Mouse (Mus musculus): ENCODE measurements around the gene Dpp6.

Gene Dpp6

DNA sequence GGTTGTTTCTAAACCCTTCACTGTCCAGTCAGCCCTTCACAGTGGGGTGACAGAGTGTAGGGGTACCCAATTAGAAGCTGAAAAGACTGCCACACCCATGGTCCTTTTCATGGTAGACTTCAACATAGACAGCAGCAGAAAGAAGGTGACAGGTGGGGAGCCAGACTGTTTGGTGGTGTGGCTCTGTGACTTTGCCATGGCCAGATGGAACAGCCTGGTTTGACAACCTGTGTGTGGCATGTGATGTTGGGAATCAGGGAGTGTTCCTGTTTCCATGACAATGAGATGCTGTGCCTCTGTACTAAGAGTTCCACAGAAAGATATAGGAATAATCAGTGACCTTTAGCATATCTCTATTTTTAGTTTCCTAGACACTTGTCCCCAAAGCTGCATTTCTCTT lies 386.1 kb downstream of the Dpp6 start:
- DNase-seq (ENCODE audit: low spot score), result no peak

DNA sequence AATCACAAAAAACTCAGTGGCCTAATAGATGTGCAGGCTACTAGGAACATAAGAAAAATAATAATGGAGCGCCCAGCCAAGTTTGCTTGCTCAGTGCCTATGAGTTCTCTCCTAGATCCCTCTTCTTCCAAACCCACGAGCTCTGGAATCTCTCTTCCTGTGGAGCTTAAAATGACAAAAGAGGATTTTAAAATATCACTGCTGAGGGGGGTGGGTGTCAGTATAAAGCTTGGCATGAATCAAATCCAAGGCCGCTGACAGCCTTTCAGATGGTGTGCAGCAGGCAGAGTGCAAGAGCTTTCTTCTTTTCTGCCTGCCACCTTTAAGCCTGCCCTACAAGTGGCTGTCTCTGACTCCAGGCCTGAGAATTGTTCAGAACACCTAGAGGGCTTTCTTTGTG lies 387.7 kb downstream of the Dpp6 start:
- no peak for DNase-seq (ENCODE audit: low spot score)

DNA sequence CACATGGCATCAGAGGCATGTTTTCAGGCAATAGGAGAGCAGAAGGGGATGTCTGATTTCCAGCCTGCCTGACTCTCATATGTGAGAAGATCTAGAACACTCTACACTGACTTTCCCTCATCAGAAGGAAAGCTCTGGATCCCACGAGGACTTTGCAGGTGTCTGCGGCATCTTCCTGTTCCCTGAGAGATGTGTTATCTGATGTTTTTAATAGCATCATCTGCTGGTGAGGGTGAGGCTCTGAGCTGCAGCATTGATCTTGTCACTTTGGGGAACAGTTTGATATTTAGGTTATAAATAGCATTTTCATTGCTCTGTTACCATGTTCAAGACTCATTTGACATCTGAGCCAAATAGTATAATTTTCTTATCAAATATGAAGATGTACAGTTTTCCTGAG lies 388.8 kb downstream of the Dpp6 start:
- DNase-seq (ENCODE audit: low spot score), result no peak

DNA sequence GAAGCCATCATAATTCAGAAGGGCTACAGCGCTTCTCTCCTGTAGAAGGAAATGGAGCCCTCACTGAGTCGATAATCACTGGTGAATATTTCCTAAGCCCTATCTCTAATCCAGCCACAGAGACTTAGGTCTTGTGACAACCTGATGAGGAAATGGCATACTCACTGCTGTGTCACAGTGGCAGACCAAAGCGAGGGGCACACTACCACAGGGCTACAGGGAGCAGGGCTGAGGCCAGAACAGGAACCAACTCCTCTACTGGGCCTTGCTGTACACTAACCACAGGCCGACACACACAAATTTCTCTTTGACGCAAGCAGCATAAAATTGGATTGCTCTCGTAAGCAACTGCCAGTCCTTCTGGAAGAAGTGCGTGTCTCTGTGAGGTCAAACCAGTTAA lies 389.2 kb downstream of the Dpp6 start:
- DNase-seq (ENCODE audit: low spot score), result no peak

DNA sequence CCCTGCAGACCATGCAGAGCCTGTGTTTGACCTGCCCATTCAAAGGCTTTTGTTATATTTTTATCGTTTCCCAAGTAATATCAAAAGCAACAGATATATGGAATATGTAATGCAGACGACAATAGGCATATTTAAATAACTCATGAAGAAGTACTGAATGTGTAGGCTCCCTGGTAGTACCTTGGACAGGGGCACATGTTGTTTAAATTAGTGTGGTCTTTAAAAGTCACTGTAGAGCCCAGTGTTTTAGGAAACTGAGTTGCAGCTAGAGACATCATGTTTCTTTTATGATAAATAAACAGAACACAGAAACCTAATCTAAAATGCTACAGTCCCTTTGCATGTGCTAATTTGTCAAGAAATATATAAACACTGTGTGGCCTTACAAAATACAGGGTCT lies 403.1 kb downstream of the Dpp6 start:
- no peak for DNase-seq (ENCODE audit: low spot score)

DNA sequence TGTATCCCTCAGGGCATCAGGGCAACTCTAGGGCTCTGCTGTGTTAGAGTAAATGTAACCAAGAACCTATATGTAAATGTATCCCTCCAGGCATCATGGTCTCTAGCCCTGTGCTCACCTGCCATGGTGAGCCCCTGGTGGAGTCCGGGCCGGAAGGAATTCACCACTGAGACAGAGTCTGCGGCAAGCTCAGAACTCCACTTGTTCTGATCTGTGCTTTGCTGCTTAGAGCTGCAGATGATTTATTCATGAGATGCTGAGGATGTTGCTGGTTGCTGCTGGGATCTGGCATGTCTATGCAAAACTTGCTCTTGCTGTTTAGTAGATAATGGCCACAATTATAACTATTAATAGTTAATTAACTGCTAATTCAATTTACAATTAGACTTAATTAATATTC lies 425.1 kb downstream of the Dpp6 start:
- no peak for DNase-seq (ENCODE audit: low spot score)

DNA sequence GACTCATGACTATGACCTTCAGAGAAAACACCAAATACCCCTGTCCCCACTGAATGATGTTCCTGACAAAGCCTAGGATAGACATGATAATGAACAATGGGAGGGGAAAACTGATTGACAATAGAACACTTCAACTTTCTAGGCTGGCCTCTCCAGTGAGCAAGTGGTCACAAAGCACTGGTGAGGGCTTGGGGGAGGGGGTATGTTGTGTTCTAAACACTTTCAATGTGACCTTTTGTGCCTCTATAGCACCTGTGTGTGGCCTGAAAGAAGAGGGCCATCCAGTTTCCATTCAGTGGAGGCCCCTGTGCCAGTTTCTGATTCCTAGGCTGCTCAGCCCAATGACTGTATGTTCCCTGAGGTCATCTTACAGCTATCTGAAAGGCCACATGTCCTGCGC lies 426.2 kb downstream of the Dpp6 start:
- DNase-seq (ENCODE audit: low spot score), result no peak

DNA sequence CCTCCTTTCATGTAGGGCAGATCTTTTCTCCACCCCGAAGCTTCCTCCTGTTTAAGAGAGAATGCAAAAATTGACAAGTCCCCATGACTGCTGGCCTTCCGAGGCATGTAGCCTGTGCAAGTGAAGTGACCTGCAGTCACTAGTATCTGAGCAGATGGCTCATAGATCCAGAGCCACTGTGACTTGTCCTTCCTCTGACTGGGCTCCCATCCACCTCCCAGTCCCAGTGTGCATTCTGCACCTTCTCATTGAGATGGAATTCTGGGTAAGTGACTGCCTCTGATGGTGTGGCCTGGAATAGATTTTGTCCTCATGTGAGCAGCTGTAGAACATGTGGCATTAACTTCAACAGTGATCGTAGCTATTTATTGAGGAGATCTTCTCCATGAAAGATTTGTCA lies 430.8 kb downstream of the Dpp6 start:
- DNase-seq (ENCODE audit: low spot score), result no peak

DNA sequence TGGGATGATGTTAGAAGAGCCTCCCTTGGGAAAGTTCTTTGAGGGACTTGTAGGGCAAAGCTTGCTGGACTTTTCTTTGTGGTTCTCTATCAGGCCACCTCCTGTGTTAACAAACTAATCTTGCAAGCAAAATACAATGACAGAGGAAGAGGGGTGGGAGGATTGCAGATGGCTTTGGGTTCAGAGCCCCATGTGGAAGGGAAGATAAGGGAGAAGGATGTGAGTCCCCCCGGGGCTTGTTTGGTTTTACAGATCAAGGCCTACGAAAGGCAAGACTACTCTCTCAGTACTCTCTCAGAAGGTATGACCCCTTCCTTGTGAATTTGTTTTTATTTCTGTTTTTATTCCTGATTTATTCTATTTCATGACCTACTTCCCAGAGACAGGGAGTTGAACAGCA lies 431.7 kb downstream of the Dpp6 start:
- no peak for DNase-seq (ENCODE audit: low spot score)

DNA sequence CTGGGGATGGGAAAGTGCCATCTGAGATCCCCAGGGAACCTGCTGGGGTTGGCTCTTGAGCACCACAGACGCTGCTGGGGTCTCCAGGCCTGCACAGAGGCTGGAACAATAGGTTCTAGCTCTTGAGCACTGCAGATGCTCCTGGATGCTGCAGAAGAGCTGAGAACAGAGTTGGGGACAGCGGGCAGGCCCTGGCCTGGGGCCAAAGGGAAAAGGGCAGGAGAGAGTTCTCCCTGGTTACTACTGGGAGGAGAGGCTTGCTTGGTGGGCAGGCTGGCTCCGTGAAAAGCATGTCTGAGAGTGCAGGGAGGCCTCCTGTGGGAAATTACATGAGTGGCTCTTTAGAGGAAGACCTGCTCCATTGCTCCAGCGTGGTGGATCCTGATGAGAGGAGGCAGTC lies 432.9 kb downstream of the Dpp6 start:
- no peak for DNase-seq (ENCODE audit: low spot score)

DNA sequence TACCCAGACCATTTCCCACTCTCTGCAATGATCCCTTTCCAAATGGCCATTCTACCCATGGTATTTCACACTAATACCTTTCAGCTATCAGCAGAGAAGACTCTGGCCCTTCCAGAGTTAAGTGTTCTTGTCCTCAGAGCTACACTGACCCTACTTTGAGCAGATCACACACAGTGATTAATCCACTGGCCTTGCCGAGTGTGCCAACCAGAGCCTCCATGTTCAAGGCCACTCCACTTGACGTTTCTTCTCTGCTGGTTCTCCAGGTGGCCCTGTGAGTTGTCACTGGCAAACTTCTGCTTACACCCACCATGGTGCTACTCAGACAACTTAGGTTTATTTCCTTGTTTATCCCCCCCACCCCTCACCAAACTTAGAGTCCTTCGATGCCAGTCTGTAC lies 433.9 kb downstream of the Dpp6 start:
- no peak for DNase-seq (ENCODE audit: low spot score)

DNA sequence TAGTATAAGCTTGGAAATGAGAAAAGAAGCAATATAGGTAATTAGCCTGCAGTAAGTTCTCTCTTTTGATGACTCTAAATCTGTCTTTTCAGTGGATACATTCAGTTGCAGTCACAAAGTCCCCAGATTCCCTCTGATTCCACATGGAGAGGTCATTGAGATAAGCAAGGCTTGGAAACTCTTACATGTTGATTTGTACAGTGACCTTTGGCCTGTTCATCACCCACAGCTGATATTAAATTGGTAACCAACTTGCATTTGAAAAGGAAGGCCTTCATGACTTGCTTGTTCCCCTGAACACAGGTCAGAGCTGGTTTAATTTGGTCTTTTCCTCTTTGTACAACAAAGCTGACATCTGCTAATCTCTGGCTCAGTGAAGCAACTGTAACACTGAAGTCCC lies 434.4 kb downstream of the Dpp6 start:
- no peak for DNase-seq (ENCODE audit: low spot score)

DNA sequence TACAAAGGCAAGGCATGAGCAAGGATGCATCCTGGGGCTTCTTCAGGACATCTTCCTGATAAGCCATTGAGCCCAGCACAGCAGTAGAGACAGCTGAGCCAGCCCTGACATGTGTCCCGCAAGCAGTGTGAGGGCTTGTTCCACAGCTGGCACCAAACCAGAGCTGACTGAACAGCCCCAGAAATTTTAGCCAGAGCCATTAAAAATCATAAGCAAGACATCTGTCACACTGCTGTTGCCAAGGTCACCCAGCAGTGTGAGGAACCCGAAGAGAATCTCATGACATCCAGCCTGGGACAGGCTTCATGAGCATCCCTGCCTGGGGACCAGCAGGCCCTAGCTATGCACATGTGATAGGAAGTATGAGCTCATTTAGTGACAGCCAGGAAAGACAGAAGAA lies 438.2 kb downstream of the Dpp6 start:
- DNase-seq (ENCODE audit: low spot score), result no peak

DNA sequence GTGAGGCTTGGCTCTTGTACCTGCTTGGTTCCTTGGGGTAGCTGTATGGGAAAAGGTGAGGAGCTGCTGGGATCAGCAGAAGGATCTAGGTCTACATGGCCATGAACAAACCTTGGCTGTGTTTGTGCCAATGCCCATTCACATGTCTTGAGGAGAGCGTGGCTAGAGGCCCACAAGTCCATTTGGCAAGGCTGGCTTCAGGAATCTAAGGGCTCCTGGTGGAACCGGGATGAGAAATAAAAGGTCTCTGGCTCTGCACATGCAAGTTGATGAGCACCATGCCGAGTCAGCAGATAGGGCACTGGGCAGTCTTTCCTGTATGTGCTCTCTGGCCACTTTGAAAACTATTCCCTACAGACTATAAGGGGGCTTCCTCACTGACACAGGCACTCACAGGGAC lies 441.6 kb downstream of the Dpp6 start:
- no peak for DNase-seq (ENCODE audit: low spot score)

DNA sequence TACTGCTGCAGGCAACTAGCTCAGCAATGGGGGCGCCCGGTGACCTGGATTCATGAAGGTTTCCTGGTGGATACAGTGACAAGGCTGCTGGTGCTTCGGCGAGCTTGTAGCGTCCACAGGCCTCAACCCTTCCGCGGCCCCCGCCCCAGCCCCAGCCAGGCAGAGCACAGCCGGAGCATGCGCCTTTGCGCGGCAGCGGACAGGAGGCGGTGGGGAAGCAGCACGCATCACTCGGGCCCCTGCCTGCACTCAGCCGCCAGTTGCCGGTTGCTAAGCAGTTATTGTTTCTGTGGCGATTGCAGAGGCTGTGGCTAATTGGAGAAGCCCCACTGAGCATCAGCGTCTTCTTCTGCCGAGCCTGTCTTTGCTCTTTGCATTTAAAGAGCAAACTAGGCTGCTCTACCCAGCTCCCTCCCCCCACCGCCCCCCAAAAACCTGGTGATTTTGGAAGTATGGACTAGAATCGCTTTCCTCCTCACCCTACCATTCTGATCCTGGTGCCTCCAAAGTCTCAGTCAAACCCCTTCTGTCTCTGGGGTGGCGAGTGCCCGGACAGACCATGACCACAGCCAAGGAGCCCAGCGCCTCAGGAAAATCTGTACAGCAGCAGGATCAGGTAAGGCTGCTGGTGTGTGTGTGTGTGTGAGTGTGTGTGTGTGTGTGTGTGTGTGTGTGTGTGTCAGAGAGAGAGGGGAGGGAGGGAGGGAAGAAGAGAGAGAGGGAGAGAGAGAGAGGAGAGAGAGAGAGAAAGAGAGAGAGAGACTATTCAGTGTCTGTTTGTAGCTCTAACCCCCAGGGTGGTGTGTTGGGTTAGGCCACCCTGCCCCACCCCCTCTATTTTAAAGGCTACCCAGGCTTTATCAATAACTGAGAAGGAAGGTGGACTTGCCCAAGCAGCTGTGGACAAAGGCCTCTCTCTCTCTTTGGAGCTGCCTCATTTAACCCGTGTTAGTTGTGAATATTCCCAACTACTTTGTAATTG lies 445.0 kb downstream of the Dpp6 start:
- DNase-seq (ENCODE audit: low spot score), result peak; percentile 6

DNA sequence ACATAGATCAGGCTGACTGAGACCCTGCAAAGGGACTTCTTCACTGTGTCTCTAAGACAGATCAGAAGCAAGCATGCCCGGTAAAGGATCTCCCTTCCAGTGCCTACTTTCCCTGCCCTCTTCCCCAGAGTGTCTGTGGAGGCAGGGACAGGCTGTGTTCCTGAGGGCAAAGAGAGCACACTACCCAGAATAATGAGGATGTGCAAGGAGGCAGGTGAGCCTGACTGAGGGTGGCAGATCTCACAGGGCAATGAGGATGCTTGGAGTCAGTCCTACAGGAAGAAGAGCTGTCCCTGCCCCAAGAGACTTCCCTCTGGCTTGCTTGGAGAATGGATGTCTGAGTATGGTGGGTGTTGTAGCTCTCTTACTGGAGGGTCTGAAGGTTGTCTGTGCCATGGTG lies 445.7 kb downstream of the Dpp6 start:
- DNase-seq (ENCODE audit: low spot score), result no peak

DNA sequence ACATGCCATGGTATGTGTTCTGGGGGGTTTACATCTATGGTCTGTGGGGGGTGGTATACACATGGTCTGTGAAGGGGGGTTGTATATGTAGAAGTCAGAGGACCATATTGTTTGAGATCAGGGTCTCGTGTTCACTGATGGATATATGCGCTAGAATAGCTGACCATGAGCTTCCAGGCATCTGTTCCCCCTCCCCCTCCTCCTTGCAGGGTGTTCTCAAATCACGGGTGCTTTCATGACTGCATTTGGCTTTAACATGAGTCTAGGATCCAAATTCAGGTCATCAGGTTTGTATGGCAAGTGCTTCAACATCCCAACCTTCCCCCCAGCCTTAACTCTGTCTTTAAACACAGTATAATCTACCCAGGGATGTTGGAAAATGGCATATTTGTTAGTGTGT lies 448.3 kb downstream of the Dpp6 start:
- DNase-seq (ENCODE audit: low spot score), result no peak

DNA sequence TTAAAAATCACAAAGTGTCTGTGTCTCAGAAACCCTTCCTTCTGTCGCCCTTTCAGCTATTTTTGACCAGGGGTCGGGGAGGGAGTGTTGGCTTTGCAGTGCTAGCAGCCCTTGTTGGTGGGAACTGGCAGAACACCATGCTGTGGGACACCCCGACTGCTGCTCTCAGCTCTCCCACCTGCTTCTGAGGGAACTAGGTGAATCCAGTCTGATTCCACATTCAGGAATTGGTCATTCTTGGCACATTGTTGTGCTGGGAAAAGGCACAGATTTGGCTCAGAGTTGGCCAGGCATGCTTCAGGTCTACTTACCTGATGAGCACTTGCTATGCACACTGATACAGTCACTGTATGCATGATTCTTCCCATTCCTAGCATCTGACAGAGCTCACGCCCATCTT lies 454.3 kb downstream of the Dpp6 start:
- DNase-seq (ENCODE audit: low spot score), result no peak

DNA sequence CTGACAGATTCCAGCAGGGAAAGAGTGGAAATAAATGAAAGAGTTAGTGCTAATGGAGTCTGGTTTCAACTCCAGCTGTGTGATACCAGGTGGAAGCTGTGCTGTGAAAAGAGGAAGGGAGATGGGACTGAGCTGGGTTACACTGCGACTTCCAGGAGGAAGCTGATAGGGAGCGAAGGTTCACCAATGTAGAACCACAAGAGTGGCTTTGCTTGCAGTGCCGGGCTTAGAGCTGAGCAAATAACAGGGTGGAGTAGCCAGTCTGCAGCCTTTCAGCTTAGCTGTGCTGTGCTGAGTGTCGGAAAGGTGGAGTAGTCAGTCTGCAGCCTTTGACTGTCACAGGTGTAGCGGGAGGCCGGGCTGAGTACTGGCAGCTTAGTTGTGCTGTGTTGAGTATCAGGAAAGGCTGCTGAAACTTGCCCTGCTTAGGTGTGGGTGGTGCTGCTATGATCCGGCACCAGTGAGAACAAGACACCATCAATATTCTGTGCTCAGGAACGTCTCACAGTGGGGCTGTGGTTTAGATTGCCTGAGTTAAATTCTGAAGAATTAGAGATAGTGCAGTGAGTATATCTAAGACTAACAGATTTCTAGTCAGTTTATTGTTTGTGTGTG lies 457.9 kb downstream of the Dpp6 start:
- DNase-seq (ENCODE audit: low spot score), result no peak

DNA sequence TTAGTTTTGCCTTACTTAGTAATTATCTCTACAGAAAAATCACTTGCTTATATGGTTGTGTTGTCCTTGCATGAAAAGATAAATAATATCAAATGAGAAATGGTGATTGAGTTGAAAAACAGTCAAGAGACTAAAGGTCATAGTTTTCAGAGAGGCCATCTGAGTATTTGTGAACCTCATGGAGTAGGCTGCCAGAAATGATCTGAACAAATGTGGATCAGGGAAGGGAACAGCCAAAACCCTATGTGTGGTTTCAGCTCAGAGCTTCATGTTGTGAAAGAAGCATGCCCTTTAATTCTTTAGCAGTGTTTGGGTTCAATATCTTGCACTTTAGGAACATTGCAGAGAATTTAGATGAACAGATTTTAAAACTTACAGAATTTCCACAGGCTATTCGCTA lies 458.9 kb downstream of the Dpp6 start:
- DNase-seq (ENCODE audit: low spot score), result no peak

DNA sequence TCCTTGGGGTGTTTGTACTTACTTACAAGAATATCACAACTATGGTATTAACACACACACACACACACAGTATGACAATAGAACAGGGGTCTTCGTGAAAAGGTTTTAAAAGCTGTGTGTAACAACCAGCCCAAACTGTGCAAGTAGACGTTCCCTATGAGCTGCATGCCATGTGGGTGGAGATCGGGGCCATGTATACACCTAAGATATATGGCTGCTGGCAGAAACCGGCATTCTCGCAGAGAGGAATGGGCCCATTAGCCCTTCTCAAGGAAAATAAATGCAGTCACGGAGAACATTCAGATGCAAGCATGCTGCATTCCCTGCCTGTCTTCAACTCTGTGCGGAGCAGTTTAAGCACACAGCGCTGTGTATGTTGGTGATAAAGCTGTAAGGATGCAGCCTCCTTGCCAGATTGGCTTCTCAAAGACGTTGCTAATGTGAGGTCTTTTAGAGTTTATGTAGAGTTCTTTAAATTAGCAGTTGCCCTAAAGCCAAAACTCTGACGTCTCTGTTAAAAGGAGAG lies 461.2 kb downstream of the Dpp6 start:
- no peak for DNase-seq (ENCODE audit: low spot score)

DNA sequence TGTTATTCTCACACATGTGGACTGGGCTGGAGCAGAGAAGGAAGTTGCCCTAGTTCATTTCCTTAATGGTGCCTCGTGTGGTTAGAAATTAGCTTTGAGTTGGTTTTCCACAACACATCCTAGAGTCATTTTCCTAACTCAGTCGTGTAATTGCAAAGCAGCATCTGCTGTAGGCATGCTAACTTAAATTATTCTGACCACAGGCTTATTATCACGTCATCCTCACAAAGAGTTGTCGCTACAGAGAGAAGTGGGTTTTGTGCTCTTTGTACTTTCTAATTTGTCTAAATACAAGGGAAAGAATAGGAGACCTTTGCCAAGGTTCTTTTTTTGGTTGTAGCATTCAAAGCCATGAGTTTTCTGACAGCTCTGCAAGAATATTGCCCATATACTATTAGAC lies 469.9 kb downstream of the Dpp6 start:
- no peak for DNase-seq (ENCODE audit: low spot score)

DNA sequence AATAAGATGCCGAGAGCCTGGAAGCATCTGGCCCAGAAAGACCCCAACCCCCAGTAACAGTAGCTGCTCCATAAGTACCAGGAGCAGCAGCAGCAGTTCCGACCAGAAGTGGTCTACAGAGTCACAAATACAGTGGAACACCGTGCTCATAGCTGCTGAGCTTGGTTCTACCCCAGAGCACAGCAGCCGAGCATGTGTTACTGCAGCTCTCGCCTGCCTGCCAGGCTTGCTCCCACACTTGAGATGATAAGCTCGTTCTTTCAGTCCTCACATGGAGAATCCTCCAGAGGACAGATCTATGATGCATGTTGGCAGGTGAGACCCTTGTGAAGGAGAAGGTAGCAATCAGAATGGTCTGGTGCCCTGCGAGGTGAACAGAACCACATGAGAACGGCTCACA lies 474.4 kb downstream of the Dpp6 start:
- no peak for DNase-seq (ENCODE audit: low spot score)

DNA sequence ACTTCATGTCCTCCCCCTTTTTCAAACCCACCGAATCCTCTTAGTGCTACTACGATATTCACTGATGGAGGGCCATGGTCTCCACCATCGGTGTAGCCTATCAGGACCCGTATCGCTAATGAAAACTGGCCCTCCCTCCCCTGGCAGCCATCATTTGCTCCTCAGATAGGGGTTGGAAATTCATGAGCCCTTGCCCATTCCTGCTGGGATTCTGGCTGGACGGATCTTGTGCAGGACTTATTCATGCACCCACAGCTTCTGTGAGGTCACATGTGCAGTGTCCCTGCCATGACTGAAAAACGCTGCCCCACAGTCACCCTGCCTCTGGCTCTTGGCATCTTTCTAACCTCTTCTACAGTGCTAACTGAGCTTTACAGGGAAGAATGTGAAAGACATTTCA lies 475.2 kb downstream of the Dpp6 start:
- no peak for DNase-seq (ENCODE audit: low spot score)

All from testis, postnatal 14 days (tissue).